Mouse (Mus musculus) E14TG2a.4 (cell line): ENCODE measurements around the gene Kdsr.

Experiments used
- H3K27me3 ChIP-seq: 2 replicates; pipeline ENCODE4 v1.6.1; 2014; ENCODE audit warnings: low read length, control low read depth; ENCODE audit not compliant: insufficient read depth
- H3K36me3 ChIP-seq: 2 replicates; pipeline ENCODE4 v1.6.1; 2014; ENCODE audit warnings: low read length, control low read depth; ENCODE audit not compliant: insufficient read depth
- H3K4me1 ChIP-seq: replicated peaks from 2 replicates; pipeline ENCODE4 v1.6.1; 2014; ENCODE audit warnings: low read depth, low read length, control low read depth
- H3K4me3 ChIP-seq: replicated peaks from 2 replicates; pipeline ENCODE4 v1.5.1; 2014; ENCODE audit warnings: mild to moderate bottlenecking, low read length
- H3K9me3 ChIP-seq: 2 replicates; pipeline ENCODE4 v1.6.1; 2014; ENCODE audit warnings: low read length, control low read depth
- CTCF ChIP-seq: conservative IDR thresholded peaks from 2 replicates; pipeline ENCODE4 v1.5.1; 2014; ENCODE audit warnings: low read length
- NANOG ChIP-seq: IDR thresholded peaks from 2 replicates; pipeline ENCODE4 v1.6.1; 2014; ENCODE audit warnings: borderline replicate concordance, low read length, mixed read lengths
- POU5F1 ChIP-seq: IDR thresholded peaks from 2 replicates; pipeline ENCODE4 v1.6.1; 2014; ENCODE audit warnings: low read length, borderline replicate concordance

Gene Kdsr

DNA sequence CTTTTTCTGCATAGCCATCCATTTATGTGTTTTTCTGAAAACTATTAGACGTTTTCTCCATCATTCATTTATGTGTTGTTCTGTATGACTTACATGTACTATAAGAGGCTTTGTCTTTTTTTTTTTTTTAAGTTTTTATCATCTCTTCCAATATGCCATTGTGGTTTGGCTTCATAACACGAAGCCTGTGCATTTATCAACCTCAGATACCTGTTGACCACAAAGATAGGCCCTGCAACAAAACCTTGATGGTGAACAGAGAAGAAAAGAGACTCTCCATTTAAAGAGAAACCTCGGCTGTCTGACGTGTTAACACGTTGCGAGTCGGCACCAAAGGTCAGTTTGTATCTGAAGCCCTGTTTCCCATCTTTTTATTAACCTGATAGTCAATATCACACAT, 49.3 kb downstream of the Kdsr start:
- Histone ChIP-seq H3K9me3 (no peaks in the 10 kb centered on the region), H3K36me3 (no peaks in the 10 kb centered on the region), H3K4me1 (peaks cover 12% of the 10 kb centered on the region; the same call in 1 of the 2 replicates), H3K27me3 (peaks cover 43% of the 10 kb centered on the region), H3K4me3 (no peak overlapping the region)
- TF ChIP-seq POU5F1, result no peak
- no peak for TF ChIP-seq NANOG
- TF ChIP-seq CTCF, result no peak

DNA sequence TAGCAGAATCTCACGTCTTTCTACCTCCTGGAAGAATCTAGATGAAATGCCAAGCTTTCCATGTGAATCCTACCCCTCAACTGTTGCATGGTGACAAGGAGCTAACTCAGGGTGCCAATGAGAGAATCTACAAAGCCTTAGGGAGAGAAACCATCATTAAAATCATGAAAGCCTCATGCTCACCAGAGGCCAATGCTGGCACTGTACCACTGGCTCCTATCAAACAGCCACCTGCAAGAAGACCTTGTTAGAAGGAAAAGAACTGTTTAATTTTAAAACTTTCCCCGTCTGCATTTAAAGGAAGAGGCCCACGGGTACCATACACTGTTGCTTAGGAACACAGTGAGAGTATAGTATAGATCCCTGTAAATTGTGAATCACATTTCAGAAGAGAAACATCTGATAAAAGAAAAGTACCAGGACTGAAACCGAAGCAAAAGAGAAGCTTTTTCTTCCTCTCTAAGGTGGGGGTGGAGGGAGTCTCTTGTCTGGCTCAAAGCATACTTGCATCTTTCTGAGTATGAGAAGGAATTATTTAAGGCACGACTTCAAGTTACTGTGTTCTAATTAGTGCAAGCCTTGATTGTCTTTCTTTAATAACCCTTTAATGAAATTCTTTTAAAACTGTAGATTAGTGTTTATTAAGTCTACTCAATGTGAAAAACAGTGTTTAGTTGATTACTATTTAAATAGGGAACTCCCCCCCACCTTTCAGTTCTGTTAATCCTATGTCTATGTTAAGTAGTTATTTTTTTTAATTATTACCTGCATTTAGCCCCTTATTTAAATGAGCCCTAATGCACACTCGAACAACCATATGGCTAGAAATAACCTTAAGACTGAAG, 52.3 kb downstream of the Kdsr start:
- Histone ChIP-seq H3K36me3 (no peaks in the 10 kb centered on the region), H3K9me3 (no peaks in the 10 kb centered on the region), H3K27me3 (peaks cover 19% of the 10 kb centered on the region), H3K4me1 (peaks cover 4% of the 10 kb centered on the region; the same call in 1 of the 2 replicates), H3K4me3 (no peak overlapping the region)
- no peak for TF ChIP-seq POU5F1

DNA sequence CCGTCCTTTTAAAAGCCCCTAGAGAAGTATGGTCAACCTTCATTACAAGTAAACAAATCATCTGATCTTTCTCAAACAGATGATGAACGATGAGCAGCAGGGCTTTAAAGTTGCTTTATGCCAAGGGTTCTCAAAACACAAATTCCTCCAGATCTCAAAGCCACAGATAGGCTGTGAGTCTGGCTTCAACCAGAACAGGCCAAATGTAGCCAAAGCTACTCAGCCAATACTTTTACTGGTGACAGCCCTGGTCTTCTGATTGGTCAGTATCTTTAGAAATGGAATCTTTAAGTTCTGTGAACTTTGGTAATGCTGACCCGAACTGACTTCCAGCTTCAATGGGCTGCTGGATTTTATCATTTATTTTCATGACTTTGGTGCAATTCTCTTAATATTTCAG, 56.3 kb downstream of the Kdsr start:
- H3K9me3 ChIP-seq, result no peaks in the 10 kb centered on the region
- no peak for TF ChIP-seq POU5F1
- no peak for TF ChIP-seq NANOG
- no peak for TF ChIP-seq CTCF
- H3K27me3 ChIP-seq, result no peaks in the 10 kb centered on the region
- no peaks in the 10 kb centered on the region for H3K36me3 ChIP-seq
- H3K4me3 ChIP-seq, result no peak overlapping the region
- no peaks in the 10 kb centered on the region for H3K4me1 ChIP-seq

DNA sequence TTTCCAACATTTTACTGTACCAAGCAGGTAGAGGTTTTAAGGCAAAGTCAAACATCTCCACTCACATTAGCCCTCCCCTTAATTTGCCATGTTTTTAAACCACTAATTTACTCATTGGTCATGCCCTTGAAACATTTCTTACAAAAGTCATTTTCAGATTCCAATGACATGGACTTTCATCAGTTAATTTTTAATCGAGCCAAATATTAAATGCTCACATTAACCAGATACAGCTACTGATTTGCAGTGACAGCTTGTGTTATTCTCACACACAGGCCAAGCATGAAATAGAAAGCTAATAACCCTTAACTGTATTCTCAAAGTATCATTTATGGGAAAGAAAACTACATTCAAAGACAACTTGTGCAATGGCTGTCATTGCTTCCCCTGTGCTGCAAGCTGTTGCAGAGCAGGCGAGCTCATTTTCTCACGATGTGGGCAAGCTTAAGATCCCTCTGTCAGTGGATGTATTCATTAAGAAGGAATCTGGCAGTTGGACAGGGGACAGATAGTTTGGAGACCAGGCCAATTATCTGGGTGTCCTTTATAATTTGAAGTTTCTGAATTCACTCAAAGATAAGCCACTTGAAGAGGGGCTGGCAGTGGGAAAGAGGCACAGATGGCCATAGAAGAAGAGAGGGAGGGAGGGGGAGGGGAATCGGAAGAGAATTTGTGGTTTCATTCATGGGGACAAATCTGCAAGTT, 56.9 kb downstream of the Kdsr start:
- H3K4me1 ChIP-seq, result no peaks in the 10 kb centered on the region
- H3K9me3 ChIP-seq, result no peaks in the 10 kb centered on the region
- H3K36me3 ChIP-seq, result no peaks in the 10 kb centered on the region
- H3K27me3 ChIP-seq, result no peaks in the 10 kb centered on the region
- H3K4me3 ChIP-seq, result no peak overlapping the region
- TF ChIP-seq NANOG (no peak), CTCF (no peak)

DNA sequence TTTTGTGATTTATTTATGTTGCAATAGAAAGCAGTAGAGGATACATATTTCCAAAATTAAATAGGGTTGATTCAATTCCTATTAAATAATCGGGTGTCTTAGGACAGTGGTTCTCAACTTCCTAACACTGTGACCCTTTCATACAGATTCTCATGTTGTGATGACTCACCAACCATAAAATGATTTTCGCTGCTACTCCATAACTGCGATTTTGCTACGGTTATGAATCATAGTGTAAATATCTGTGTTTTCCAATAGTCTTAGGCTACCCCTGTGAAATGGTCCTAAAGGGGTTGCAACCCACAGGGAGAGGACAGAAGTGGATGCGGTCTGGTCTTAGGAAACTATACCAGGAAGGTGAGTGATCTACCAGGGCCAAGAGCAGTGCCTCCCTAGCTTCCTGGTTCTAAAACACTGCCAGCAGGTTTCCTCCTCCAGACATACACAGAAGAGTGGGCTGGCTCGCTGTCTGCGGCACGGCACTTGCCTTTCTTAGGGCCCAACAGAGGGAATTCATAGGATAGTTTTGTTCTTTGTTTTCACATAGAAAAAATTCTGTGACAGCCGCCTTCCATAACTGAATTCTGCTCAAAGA, 58.9 kb downstream of the Kdsr start:
- no peaks in the 10 kb centered on the region for H3K27me3 ChIP-seq
- no peaks in the 10 kb centered on the region for H3K9me3 ChIP-seq
- H3K36me3 ChIP-seq, result no peaks in the 10 kb centered on the region
- TF ChIP-seq POU5F1, result no peak
- no peak for TF ChIP-seq NANOG
- no peak for TF ChIP-seq CTCF
- H3K4me1 ChIP-seq, result no peaks in the 10 kb centered on the region
- H3K4me3 ChIP-seq, result no peak overlapping the region

DNA sequence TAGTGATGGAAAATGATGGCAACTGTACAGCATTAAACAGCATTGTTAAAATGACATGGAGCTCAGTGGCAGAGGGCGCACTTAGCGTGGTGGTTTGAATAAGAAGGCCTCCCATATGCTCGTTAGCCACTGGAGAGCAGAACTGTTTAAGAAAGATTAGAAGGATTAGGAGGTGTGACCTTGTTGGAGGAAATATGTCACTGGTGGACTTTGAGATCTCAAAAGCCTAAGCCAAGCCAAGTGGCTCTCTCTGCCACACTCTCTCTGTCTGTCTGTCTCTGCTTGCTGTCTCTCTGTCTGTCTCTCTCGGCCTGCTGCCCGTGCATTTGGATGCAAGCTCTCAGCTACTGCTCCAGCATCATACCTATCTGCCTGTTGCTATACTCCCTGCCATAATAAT, 63.1 kb downstream of the Kdsr start:
- Histone ChIP-seq H3K27me3 (no peaks in the 10 kb centered on the region), H3K4me3 (no peak overlapping the region), H3K36me3 (no peaks in the 10 kb centered on the region), H3K9me3 (no peaks in the 10 kb centered on the region), H3K4me1 (no peaks in the 10 kb centered on the region)
- no peak for TF ChIP-seq POU5F1
- no peak for TF ChIP-seq CTCF
- no peak for TF ChIP-seq NANOG

DNA sequence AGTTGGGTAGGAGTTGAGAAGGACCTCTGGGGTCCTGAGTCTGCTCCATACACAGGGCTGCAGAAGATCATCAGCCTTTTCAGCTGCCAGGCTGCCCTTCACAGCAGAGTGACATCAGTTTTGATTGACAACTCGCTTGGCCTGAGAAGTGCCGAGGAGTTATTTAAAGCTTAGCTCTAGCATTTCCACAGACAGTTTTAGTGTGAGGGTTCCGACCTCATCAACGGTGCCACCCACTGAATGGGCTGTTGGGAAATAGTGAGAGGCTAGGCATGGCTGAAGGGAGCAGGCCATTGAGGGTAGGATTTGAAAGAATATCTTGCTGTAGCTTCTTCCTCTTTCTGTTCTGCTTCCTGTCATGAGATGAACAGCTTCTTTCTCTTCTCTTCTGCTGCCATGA, 63.9 kb downstream of the Kdsr start:
- TF ChIP-seq NANOG, result no peak
- TF ChIP-seq CTCF, result no peak
- TF ChIP-seq POU5F1, result no peak
- H3K9me3 ChIP-seq, result no peaks in the 10 kb centered on the region
- no peaks in the 10 kb centered on the region for H3K27me3 ChIP-seq
- no peak overlapping the region for H3K4me3 ChIP-seq
- no peaks in the 10 kb centered on the region for H3K36me3 ChIP-seq
- no peaks in the 10 kb centered on the region for H3K4me1 ChIP-seq

DNA sequence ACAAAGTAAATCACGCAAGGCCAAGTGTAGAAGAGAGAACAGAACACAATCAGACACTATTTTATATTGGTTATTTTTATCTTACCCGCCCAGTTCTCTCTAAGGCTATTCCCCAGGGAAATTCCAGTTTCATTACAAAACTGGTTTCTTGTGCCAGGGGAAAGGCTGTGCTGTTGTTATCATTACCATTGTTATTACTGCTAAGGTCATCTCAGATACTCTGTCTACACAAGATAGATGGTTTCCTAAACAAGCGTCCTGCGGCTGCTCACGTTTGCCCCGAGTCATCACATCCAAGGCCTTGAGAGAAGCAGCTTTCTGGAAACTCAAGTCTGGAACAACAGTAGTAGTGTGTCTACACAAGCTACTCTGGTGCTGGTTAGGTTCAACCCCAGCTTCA, 65.2 kb downstream of the Kdsr start:
- H3K36me3 ChIP-seq, result no peaks in the 10 kb centered on the region
- no peaks in the 10 kb centered on the region for H3K27me3 ChIP-seq
- H3K4me1 ChIP-seq, result no peaks in the 10 kb centered on the region
- no peak for TF ChIP-seq CTCF
- no peak for TF ChIP-seq POU5F1
- H3K4me3 ChIP-seq, result no peak overlapping the region
- H3K9me3 ChIP-seq, result no peaks in the 10 kb centered on the region

DNA sequence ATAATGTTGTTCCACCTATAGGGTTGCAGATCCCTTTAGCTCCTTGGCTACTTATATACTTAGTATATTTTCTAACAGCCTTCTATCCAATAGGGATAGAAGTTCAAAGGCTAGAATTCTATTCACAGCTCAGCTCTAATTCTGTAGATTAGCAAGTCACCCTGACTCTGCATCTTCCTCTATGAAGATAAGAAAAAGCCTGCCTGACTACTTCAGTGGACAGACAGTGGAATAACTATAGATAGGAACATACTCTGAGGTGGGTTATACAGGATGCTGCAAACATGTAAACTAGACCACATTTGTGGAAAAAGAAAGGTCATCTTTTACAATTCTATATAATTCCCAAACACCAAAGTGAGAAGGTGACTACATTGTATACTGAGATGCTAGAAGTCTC, 66.9 kb downstream of the Kdsr start:
- Histone ChIP-seq H3K27me3 (no peaks in the 10 kb centered on the region), H3K4me1 (no peaks in the 10 kb centered on the region), H3K9me3 (no peaks in the 10 kb centered on the region), H3K4me3 (no peak overlapping the region), H3K36me3 (no peaks in the 10 kb centered on the region)
- TF ChIP-seq POU5F1 (no peak), NANOG (no peak), CTCF (no peak)
